Mouse (Mus musculus) E14TG2a.4 (cell line): ENCODE measurements at regions not wholly inside any gene's neighbourhood (a gene's known extent, or its start where the extent isn't known, plus 50 kb on each side); places are given as distances from the start of the nearest gene placed in this dataset.

Source experiments
- CTCF ChIP-seq: conservative IDR thresholded peaks from 2 replicates; pipeline ENCODE4 v1.5.1; 2014; ENCODE audit warnings: low read length
- NANOG ChIP-seq: IDR thresholded peaks from 2 replicates; pipeline ENCODE4 v1.6.1; 2014; ENCODE audit warnings: borderline replicate concordance, low read length, mixed read lengths
- POU5F1 ChIP-seq: IDR thresholded peaks from 2 replicates; pipeline ENCODE4 v1.6.1; 2014; ENCODE audit warnings: low read length, borderline replicate concordance

GRCm38 (mm10) chr13:47848371-47849188, 412.4 kb upstream of the Id4 start:
- no peak for TF ChIP-seq POU5F1
- no peak for TF ChIP-seq CTCF
- TF ChIP-seq NANOG: no peak
